Mouse (Mus musculus) liver, embryonic 14.5 days (tissue): ENCODE results near the gene Lzts2. TPM values are rescaled to one million over a fixed set of nuclear protein-coding genes. Genes with fewer than 3 reads are reported as not detected.

ENCODE experiments used
- ATAC-seq: fragments of 200-750 bp; cut with Nextera tagmentation; 2 replicates; pipeline ENCODE4 v1.8.0; 2017; ENCODE audit warnings: moderate number of reproducible peaks, mild to moderate bottlenecking, moderate library complexity; ENCODE audit not compliant: insufficient read depth
- DNase-seq, 3 experiments: peaks; one replicate each; pipeline ENCODE4 v3.0.0-alpha.2; 2012 to 2013; ENCODE audit warnings: low read depth in 3 of 3, low spot score in 3 of 3
- H3K27ac ChIP-seq: fragments of 300-500 bp; sonication (generic); 2 replicates; pipeline ENCODE4 v1.5.1; 2014; ENCODE audit warnings: moderate library complexity, mild to moderate bottlenecking, control low read depth, inconsistent platforms
- H3K27me3 ChIP-seq: fragments of 300-500 bp; sonication (generic); 2 replicates; pipeline ENCODE4 v1.6.1; 2014; ENCODE audit warnings: mild to moderate bottlenecking, low read length, moderate library complexity; ENCODE audit not compliant: control insufficient read depth, insufficient read depth
- H3K36me3 ChIP-seq: fragments of 300-500 bp; sonication (generic); replicated peaks from 2 replicates; pipeline ENCODE4 v1.6.1; 2014; ENCODE audit warnings: low read depth; ENCODE audit not compliant: control insufficient read depth, insufficient read depth
- H3K4me1 ChIP-seq, 2 experiments: fragments of 200-500 bp in 1 of 2; fragments of 300-500 bp in 1 of 2; sonication (generic) in 1 of 2; replicated peaks; 2 replicates each; pipeline ENCODE4 v1.6.1; 2012 to 2014; ENCODE audit warnings: antibody characterized with exemption in 1 of 2, inconsistent platforms in 1 of 2, low read length in 1 of 2; ENCODE audit not compliant: control insufficient read depth in 2 of 2, insufficient read depth in 2 of 2
- H3K4me2 ChIP-seq: fragments of 300-500 bp; sonication (generic); 2 replicates; pipeline ENCODE4 v1.6.1; 2014; ENCODE audit warnings: low read depth, mild to moderate bottlenecking, control low read depth, moderate library complexity
- H3K4me3 ChIP-seq, 2 experiments: fragments of 200-500 bp in 1 of 2; fragments of 300-500 bp in 1 of 2; sonication (generic) in 1 of 2; 2 replicates each; pipeline ENCODE4 v1.5.1; 2012 to 2014; ENCODE audit warnings: low read depth in 2 of 2, low read length in 2 of 2, mild to moderate bottlenecking in 2 of 2, control low read depth in 1 of 2, inconsistent platforms in 1 of 2, moderate library complexity in 1 of 2; ENCODE audit not compliant: insufficient read depth in 1 of 2
- H3K9ac ChIP-seq: fragments of 300-500 bp; sonication (generic); replicated peaks from 2 replicates; pipeline ENCODE4 v1.6.1; 2014; ENCODE audit warnings: mild to moderate bottlenecking, control low read depth, moderate library complexity
- H3K9me3 ChIP-seq: fragments of 300-500 bp; sonication (generic); 2 replicates; pipeline ENCODE4 v1.6.1; 2016; ENCODE audit warnings: low read length, mixed read lengths; ENCODE audit not compliant: control insufficient read depth
- CTCF ChIP-seq: IDR thresholded peaks from 2 replicates; pipeline ENCODE4 v1.5.1; 2016; ENCODE audit warnings: antibody characterized with exemption, low read depth, control low read depth
- EP300 ChIP-seq: IDR thresholded peaks from 2 replicates; pipeline ENCODE4 v1.6.1; 2016; ENCODE audit warnings: antibody characterized with exemption, low read depth
- WGBS: fragments of 180-500 bp; shearing (Covaris S2); extraction: QIAGEN DNeasy Blood & Tissue Kit; methylation state at CpG from one replicate; pipeline ENCODE4 v1.1.7; 2014; ENCODE audit not compliant: insufficient replicate concordance; 5-methylcytosine and 5-hydroxymethylcytosine counted together
- polyA plus RNA-seq, 2 experiments: library from polyadenylated mRNA; depleted of rRNA in 1 of 2; stranded (reverse) in 1 of 2; unstranded in 1 of 2; fragments of >200 nt; fragmentation: Nextera tagmentation in 1 of 2; extraction: Ambion mirVana in 1 of 2; gene quantifications; 2 replicates each; pipeline versions ENCODE4 v1.2.1 to v1.2.3; 2012 to 2014

The Lzts2 gene
- polyA plus RNA-seq, 2 experiments = 3.7 to 4.8 TPM

DNA sequence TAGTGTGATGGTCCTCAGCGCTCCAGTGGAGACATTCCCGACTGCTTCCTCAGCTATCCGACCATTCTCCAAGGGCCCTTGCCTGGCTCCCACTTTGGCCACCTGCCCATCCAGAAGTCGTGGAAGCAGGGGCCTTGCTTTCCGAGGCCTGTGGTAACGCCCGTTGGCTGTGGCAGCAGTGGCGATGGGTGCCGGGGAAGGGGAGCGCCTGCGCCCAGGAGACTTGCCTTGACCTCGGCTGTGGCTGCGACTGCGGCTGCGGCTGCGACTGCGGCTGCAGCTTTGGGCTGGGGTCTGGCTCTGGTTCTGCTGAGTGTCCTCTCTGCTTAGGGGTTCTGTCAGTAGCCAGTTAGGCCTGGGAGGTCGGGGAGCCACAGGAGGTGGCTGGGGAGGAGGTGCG lies 14.5 kb downstream of the Lzts2 start:
- Histone ChIP-seq H3K27me3 (no peaks in the 10 kb centered on the region), H3K36me3 (no peaks in the 10 kb centered on the region; the same call in 1 of the 2 replicates), H3K9me3 (no peaks in the 10 kb centered on the region), H3K4me1 (peaks cover 0 to 2% of the 10 kb centered on the region in 2 experiments; a peak in 1 of 4 replicates), H3K4me3 (no peak overlapping the region), H3K4me2 (no peak overlapping the region), H3K9ac (no peak overlapping the region), H3K27ac (no peak overlapping the region)
- TF ChIP-seq CTCF = no peak
- no peak for TF ChIP-seq EP300
- DNase-seq (no peak), ATAC-seq (no peak)
- 63% methylated on average over 19 of the region's 19 CpGs for WGBS

DNA sequence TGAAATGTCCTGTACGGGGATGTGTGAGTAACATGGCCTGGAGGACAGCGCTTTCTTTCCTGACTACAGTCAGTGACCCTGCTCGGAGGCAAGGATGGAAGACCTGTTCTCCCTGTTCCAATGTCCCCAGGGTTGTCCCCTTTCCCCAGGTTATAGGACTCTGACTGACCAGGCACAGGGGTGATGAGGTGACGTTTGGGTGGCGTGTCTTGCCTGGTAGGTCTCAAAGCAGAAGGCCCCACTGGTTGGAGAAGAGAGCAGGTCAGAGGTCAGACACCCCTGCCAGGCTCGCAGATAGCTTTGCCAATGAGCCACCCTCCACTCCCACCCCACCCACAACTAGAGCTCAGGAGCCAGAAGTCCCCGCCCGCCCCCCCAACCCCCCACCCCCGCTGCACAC lies 15.4 kb downstream of the Lzts2 start:
- WGBS = 50% methylated on average over 9 of the region's 9 CpGs
- H3K4me3 ChIP-seq = no peak overlapping the region
- H3K27me3 ChIP-seq = no peaks in the 10 kb centered on the region
- ATAC-seq (no peak), DNase-seq (no peak)
- H3K9me3 ChIP-seq = no peaks in the 10 kb centered on the region
- H3K9ac ChIP-seq = no peak overlapping the region
- H3K27ac ChIP-seq = no peak overlapping the region
- peaks cover 0 to 2% of the 10 kb centered on the region in 2 experiments; a peak in 1 of 4 replicates for H3K4me1 ChIP-seq
- no peak overlapping the region for H3K4me2 ChIP-seq
- TF ChIP-seq CTCF = no peak
- no peak for TF ChIP-seq EP300
- H3K36me3 ChIP-seq = no peaks in the 10 kb centered on the region; the same call in 1 of the 2 replicates

DNA sequence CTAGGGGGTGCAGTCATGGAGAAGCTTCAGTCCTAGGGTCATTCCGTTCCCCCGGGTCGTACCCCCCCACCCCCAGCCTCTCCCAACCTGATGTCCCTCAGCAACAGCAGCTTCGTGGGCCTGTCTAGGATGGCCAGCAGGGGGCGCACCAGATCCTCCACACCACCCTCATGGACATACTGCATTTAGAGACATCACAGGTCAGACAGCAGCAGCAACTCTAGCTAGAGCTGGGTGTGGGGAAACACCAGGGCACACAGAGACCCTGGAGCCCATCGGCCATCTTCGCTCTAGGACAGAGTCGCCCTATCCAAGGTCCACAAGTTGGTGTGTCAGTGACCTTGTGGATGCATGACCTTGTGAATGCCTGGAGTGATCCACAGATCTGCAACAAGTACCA lies 15.9 kb downstream of the Lzts2 start:
- no peaks in the 10 kb centered on the region; the same call in 1 of the 2 replicates for H3K36me3 ChIP-seq
- no peak overlapping the region for H3K27ac ChIP-seq
- no peak overlapping the region for H3K9ac ChIP-seq
- peak; percentile 96 for TF ChIP-seq CTCF
- TF ChIP-seq EP300 = no peak
- H3K4me3 ChIP-seq = no peak overlapping the region
- WGBS = 17% methylated on average over 8 of the region's 8 CpGs
- H3K9me3 ChIP-seq = no peaks in the 10 kb centered on the region
- no peak for DNase-seq
- H3K27me3 ChIP-seq = no peaks in the 10 kb centered on the region
- no peak overlapping the region for H3K4me2 ChIP-seq
- H3K4me1 ChIP-seq = peaks cover 0 to 2% of the 10 kb centered on the region in 2 experiments; a peak in 1 of 4 replicates
- ATAC-seq = 0 out of 2 replicates have a peak, but pooled peaks have one; percentile 8

DNA sequence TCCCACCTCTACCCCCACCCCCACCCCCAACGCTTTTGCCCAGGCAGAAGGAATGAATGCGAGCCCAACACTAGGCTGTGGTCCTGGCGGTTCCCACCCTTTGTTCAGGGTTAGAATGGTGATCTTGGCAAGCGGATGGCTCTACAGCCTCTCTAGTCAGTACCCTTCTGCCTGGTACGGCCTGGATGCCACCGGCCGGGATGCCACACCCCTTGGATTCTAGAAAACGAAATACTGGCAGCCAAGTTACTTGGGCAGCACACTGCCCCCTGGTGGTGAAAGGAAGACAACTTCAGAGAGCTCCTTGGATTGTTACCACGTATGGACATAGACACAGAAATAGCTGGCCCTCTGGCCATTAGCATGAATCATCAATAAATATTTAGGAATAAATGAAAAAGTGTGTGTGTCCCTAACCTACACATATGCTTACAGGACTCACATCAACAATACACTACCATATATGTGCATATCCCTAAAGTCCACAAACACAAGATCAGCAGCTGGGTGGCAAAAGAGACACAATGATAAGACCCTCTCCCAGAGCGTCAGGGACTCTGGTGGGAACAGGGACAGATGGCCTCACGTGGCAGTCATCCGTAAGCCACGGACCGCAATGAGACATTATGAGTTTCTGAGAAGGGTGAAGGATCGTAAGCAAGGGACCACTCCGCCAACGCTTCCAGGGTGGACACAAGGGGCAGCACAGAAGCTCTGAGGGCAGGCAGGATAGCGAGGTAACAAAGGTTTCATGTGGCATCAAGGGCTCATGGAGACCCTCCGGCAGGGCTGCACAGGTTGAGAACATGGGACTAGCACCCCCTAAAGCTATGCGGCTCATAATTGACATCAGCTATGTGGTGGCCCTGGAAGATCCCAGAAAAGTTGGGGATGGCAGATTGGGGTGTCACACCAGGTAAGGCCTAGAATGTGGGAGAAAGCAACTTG lies 16.8 kb downstream of the Lzts2 start:
- Histone ChIP-seq H3K27me3 (no peaks in the 10 kb centered on the region), H3K9ac (no peak overlapping the region), H3K36me3 (no peaks in the 10 kb centered on the region; the same call in 1 of the 2 replicates), H3K4me2 (peak overlapping the region; percentile 56), H3K27ac (no peak overlapping the region), H3K4me3 (no peak overlapping the region), H3K9me3 (no peaks in the 10 kb centered on the region), H3K4me1 (peaks cover 0 to 2% of the 10 kb centered on the region in 2 experiments; a peak in 1 of 4 replicates)
- ATAC-seq = no peak
- DNase-seq = peak in 2 of 3 experiments; percentile 62 to 76
- TF ChIP-seq CTCF (peak; percentile 92), EP300 (no peak)
- whole genome bisulfite sequencing = 37% methylated on average over 20 of the region's 20 CpGs

DNA sequence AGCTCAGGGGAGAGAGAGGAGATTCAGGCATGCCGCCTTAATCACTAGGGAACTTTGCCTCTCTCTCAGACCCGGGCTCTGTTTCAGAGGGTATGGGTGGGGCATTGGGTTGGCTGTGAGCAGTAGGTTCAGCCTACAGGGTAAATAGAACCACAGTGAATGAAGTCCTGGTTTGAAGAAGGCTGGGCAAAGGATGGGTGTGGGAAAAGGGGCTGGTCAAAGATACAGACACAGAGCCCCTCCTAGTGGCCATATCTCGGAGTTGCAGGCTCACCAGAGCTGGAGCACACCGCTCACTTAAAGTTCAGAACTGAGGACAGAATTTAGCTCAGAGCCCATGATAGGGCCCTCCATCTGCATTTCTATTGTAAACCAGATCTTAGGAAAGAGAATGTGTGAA lies 17.6 kb downstream of the Lzts2 start:
- Histone ChIP-seq H3K9ac (no peak overlapping the region), H3K4me1 (peaks cover 0 to 2% of the 10 kb centered on the region in 2 experiments; a peak in 1 of 4 replicates), H3K36me3 (no peaks in the 10 kb centered on the region), H3K4me3 (no peak overlapping the region), H3K27ac (no peak overlapping the region), H3K9me3 (no peaks in the 10 kb centered on the region), H3K4me2 (no peak overlapping the region), H3K27me3 (no peaks in the 10 kb centered on the region)
- TF ChIP-seq CTCF = peak; percentile 87
- no peak for TF ChIP-seq EP300
- 22% methylated on average over 4 of the region's 4 CpGs for WGBS
- DNase-seq (no peak), ATAC-seq (peak; percentile 22; the same call in 1 of the 2 replicates)
